Mouse (Mus musculus) myocyte (in vitro differentiated cells): Measurements from ENCODE around the gene Ugt1a2. TPM values are rescaled to one million over a fixed set of nuclear protein-coding genes. Genes with fewer than 3 reads are reported as not detected.

ENCODE experiments used
- H3K27me3 ChIP-seq: one replicate; pipeline ENCODE4 v1.6.1; 2011; ENCODE audit not compliant: control insufficient read depth, insufficient read depth, insufficient read length
- H3K36me3 ChIP-seq: one replicate; pipeline ENCODE4 v1.6.1; 2011; ENCODE audit not compliant: control insufficient read depth, insufficient read depth
- H3K4me2 ChIP-seq: one replicate; pipeline ENCODE4 v1.6.1; 2011; ENCODE audit warnings: low read depth, control low read depth
- H3K4me3 ChIP-seq: one replicate; pipeline ENCODE4 v1.5.1; 2011; ENCODE audit warnings: mild to moderate bottlenecking, control low read depth, moderate library complexity
- H3K79me2 ChIP-seq: one replicate; pipeline ENCODE4 v1.6.1; 2011; ENCODE audit not compliant: control insufficient read depth, insufficient read depth
- H3ac ChIP-seq: one replicate; pipeline ENCODE4 v1.6.1; 2011; ENCODE audit not compliant: control insufficient read depth, insufficient read length
- CEBPB ChIP-seq: IDR thresholded peaks from 2 replicates; pipeline ENCODE4 v1.6.1; 2011; ENCODE audit warnings: mild to moderate bottlenecking, moderate library complexity; ENCODE audit not compliant: poor library complexity, insufficient read depth, severe bottlenecking
- E2F4 ChIP-seq: IDR thresholded peaks from one replicate; pipeline ENCODE4 v1.6.1; 2011; ENCODE audit warnings: mild to moderate bottlenecking, control low read depth, moderate library complexity; ENCODE audit not compliant: insufficient read depth
- MAX ChIP-seq: IDR thresholded peaks from one replicate; pipeline ENCODE4 v1.6.1; 2011; ENCODE audit warnings: low read depth, mild to moderate bottlenecking, control low read depth
- MYOD1 ChIP-seq, 3 experiments: IDR thresholded peaks; one replicate each; pipeline ENCODE4 v1.6.1; 2011; ENCODE audit warnings: control low read depth in 2 of 3, low read depth in 2 of 3, mild to moderate bottlenecking in 2 of 3, moderate library complexity in 1 of 3; ENCODE audit not compliant: insufficient read length in 2 of 3, control insufficient read depth in 1 of 3
- MYOG ChIP-seq, 3 experiments: IDR thresholded peaks; one replicate each; pipeline ENCODE4 v1.6.1; 2011; ENCODE audit warnings: control low read depth in 2 of 3, low read depth in 2 of 3, mild to moderate bottlenecking in 2 of 3; ENCODE audit not compliant: insufficient read length in 2 of 3, control insufficient read depth in 1 of 3, insufficient read depth in 1 of 3
- POLR2A ChIP-seq: IDR thresholded peaks from one replicate; pipeline ENCODE4 v1.6.1; 2011; ENCODE audit warnings: low read depth, mild to moderate bottlenecking, control low read depth, moderate library complexity; ENCODE audit not compliant: insufficient read length
- POLR2AphosphoS2 ChIP-seq: IDR thresholded peaks from one replicate; pipeline ENCODE4 v1.6.1; 2011; ENCODE audit warnings: low read depth, control low read depth; ENCODE audit not compliant: insufficient read length
- REST ChIP-seq: IDR thresholded peaks from one replicate; pipeline ENCODE4 v1.6.1; 2011; ENCODE audit warnings: mild to moderate bottlenecking, control low read depth, moderate library complexity; ENCODE audit not compliant: insufficient read depth, insufficient read length
- SRF ChIP-seq: IDR thresholded peaks from one replicate; pipeline ENCODE4 v1.6.1; 2011; ENCODE audit warnings: low read depth; ENCODE audit not compliant: control insufficient read depth, insufficient read length
- TCF12 ChIP-seq: IDR thresholded peaks from one replicate; pipeline ENCODE4 v1.6.1; 2011; ENCODE audit warnings: mild to moderate bottlenecking, control low read depth; ENCODE audit not compliant: poor library complexity, insufficient read depth, severe bottlenecking
- TCF3 ChIP-seq: IDR thresholded peaks from one replicate; pipeline ENCODE4 v1.6.1; 2011; ENCODE audit warnings: low read depth, control low read depth; ENCODE audit not compliant: insufficient read length
- USF1 ChIP-seq: IDR thresholded peaks from one replicate; pipeline ENCODE4 v1.6.1; 2011; ENCODE audit warnings: low read depth, mild to moderate bottlenecking, control low read depth, moderate library complexity
- polyA plus RNA-seq: library from polyadenylated mRNA; unstranded; fragments of >200 nt; fragmentation: generic; extraction: Trizol; gene quantifications from one replicate; pipeline ENCODE4 v1.2.1, GENCODE M21; 2012; ENCODE audit warnings: missing spikeins

Gene Ugt1a2
- polyA plus RNA-seq, 1 experiment = 0.05 TPM

GRCm38 (mm10) chr1:88232664-88233380 is 32.4 kb downstream of the Ugt1a2 start:
- TF ChIP-seq MYOG (IDR thresholded peaks at IDR 0.05; ENCODE audit: control insufficient read depth in 1 of 3, insufficient read depth in 1 of 3, insufficient read length in 2 of 3, low read depth in 2 of 3) = no peak
- TF ChIP-seq MAX = no peak
- TF ChIP-seq REST = no peak
- no peak for TF ChIP-seq POLR2A
- no peak for TF ChIP-seq E2F4
- no peak for TF ChIP-seq USF1
- no peak for TF ChIP-seq CEBPB
- no peak for TF ChIP-seq TCF3
- TF ChIP-seq MYOD1 (IDR thresholded peaks at IDR 0.05; ENCODE audit: control insufficient read depth in 1 of 3, insufficient read length in 2 of 3, low read depth in 2 of 3) = no peak
- TF ChIP-seq TCF12 = no peak
- no peak for TF ChIP-seq SRF
- no peak for TF ChIP-seq POLR2AphosphoS2
- H3ac ChIP-seq = no peak overlapping the region

GRCm38 (mm10) chr1:88233421-88234247 is 33.2 kb downstream of the Ugt1a2 start:
- no peak overlapping the region for H3K4me2 ChIP-seq
- H3K79me2 ChIP-seq = no peaks in the 10 kb centered on the region
- no peak overlapping the region for H3ac ChIP-seq
- H3K4me3 ChIP-seq = no peak overlapping the region
- TF ChIP-seq CEBPB (no peak), USF1 (no peak), TCF12 (no peak), POLR2AphosphoS2 (no peak), MAX (no peak), E2F4 (no peak), MYOG (IDR thresholded peaks at IDR 0.05; ENCODE audit: control insufficient read depth in 1 of 3, insufficient read depth in 1 of 3, insufficient read length in 2 of 3, low read depth in 2 of 3) (no peak), SRF (no peak), POLR2A (no peak), MYOD1 (IDR thresholded peaks at IDR 0.05; ENCODE audit: control insufficient read depth in 1 of 3, insufficient read length in 2 of 3, low read depth in 2 of 3) (no peak), REST (no peak), TCF3 (no peak)
- no peaks in the 10 kb centered on the region for H3K36me3 ChIP-seq
- H3K27me3 ChIP-seq = peaks cover 23% of the 10 kb centered on the region

More at GRCm38 (mm10) chr1:88232664-88233380, 32.4 kb downstream of the Ugt1a2 start:
- Histone ChIP-seq H3K79me2 (no peaks in the 10 kb centered on the region), H3K4me2 (no peak overlapping the region), H3K36me3 (no peaks in the 10 kb centered on the region), H3K27me3 (peaks cover 23% of the 10 kb centered on the region), H3K4me3 (no peak overlapping the region)

GRCm38 (mm10) chr1:88234248-88234610 is 33.8 kb downstream of the Ugt1a2 start:
- H3ac ChIP-seq = no peak overlapping the region
- H3K4me3 ChIP-seq = no peak overlapping the region
- H3K27me3 ChIP-seq = peaks cover 23% of the 10 kb centered on the region
- H3K79me2 ChIP-seq = no peaks in the 10 kb centered on the region
- H3K4me2 ChIP-seq = no peak overlapping the region
- H3K36me3 ChIP-seq = no peaks in the 10 kb centered on the region
- TF ChIP-seq REST (no peak), TCF12 (no peak), E2F4 (no peak), POLR2AphosphoS2 (no peak), SRF (no peak), POLR2A (no peak), MAX (no peak), CEBPB (no peak), MYOG (IDR thresholded peaks at IDR 0.05; ENCODE audit: control insufficient read depth in 1 of 3, insufficient read depth in 1 of 3, insufficient read length in 2 of 3, low read depth in 2 of 3) (no peak)

GRCm38 (mm10) chr1:88234646-88235045 is 34.2 kb downstream of the Ugt1a2 start:
- Histone ChIP-seq H3K27me3 (peaks cover 23% of the 10 kb centered on the region), H3ac (no peak overlapping the region), H3K4me2 (no peak overlapping the region), H3K4me3 (no peak overlapping the region), H3K79me2 (no peaks in the 10 kb centered on the region), H3K36me3 (no peaks in the 10 kb centered on the region)
- TF ChIP-seq MYOD1 (IDR thresholded peaks at IDR 0.05; ENCODE audit: control insufficient read depth in 1 of 3, insufficient read length in 2 of 3, low read depth in 2 of 3) (no peak), TCF12 (no peak), POLR2A (no peak)
